Mouse (Mus musculus) spleen, postnatal 36 days (tissue): ENCODE measurements around the gene Bcl2l2.
A peak's percentile ranks its signal among the peaks of the same experiment; 100 is the strongest.

Experiments used
- DNase-seq, 2 experiments: peaks; one replicate each; pipeline ENCODE4 v3.0.0; 2022; ENCODE audit warnings: low spot score in 2 of 2, mixed read lengths in 1 of 2

Gene Bcl2l2

DNA sequence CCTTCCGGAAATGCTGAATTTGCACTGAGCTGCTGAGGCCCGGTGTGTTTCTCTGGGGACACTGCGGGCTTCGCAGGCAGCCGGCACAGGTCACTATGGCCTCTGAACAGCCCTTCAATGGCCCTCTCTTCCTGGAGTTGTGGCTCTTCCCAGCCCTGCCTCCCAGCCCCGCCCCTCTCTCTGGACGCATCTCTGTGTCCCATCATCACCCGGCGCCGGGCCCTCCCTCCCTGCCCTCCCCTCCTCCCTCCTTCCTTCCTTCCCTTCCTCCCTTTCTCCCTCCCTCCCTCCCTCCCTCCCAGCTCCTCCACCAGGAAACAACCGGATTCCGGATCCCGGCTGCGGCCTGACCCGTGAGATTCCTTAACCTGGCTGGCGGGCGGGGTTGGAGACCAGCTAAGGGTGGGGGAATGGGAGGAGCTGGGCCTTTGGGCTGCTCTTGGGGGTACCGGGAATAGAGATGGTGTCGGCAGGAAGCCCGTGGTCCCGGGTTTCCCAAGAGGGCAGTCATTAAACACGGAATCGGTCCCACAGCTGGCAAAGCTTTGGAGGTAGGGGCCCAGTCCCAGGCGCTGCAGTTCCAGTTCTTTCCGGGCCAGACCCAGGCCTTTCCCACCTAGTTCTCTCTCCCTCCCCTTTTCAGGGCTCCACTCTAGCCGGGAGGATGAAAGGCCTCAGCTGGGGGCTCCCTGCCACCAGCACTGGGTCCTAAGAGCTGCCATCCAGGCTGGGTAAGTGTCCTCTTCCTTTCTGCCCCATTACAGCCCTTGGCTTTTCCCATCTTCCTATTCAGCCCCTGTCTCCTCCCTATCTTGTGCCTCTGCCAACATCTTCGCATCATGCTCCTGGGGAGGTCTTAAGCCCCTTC is at the start of gene Bcl2l2, which contains the start of gene Gm20521:
Bcl2l2 (plus strand) TSS at position 224 of the 868 bp plus-strand sequence.
Gm20521 (plus strand) TSS at position 288 of the 868 bp plus-strand sequence.
- peak; percentile 31 to 46 for DNase-seq

- no peak for DNase-seq
Measured at GRCm38 (mm10) chr14:54843461-54843860, 39.7 kb upstream of the Bcl2l2 start.

DNA sequence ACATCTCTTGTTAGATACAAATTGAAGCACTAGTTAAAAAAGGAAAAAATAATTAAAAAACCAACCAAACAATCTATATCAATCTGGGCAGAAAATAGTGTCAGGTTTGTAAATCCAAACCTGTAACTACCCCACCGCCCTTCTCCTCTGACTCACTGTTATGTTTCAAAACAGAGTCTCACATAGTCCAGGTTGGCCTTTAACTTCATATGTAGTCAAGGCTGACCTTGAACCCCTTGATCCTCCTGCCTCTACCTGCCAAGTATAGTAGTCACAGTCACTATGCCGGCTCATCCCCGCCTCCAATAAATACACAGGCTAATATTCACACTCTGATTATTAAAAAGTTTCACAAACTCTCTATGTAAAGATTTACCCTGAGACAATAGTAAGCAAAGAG is 27.5 kb upstream of the Bcl2l2 start:
- DNase-seq: no peak

- no peak for DNase-seq
Measured at GRCm38 (mm10) chr14:54856703-54857102, 26.5 kb upstream of the Bcl2l2 start.

DNA sequence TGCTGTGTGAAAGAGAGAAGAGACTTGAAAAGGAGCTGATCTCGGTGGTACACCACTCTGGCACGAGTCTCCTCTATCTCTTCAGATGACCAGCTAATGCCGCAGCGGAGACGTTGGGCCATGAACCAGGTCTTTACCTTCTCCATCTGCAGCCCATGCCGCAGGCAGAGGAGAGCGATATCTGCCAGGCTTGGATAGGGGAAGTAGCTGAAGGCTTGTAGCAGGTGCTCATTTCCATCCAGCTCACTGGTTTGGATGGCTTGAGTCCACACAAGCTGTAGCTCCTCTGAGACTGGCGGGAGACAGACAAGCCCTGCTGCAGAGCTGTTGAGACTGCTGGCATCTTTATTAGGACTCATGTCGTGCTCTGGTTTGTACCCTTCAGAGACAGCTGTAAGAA is 25.3 kb upstream of the Bcl2l2 start:
- no peak for DNase-seq

GRCm38 (mm10) chr14:54860511-54860910 is 22.7 kb upstream of the Bcl2l2 start:
- DNase-seq: peak; percentile 26 to 33

GRCm38 (mm10) chr14:54863501-54864312 is 19.5 kb upstream of the Bcl2l2 start:
- peak; percentile 87 for DNase-seq

- DNase-seq: no peak
Measured at GRCm38 (mm10) chr14:54864313-54865036, 18.7 kb upstream of the Bcl2l2 start.

GRCm38 (mm10) chr14:54865626-54866025 is 17.6 kb upstream of the Bcl2l2 start:
- DNase-seq: no peak

- no peak for DNase-seq
Measured at GRCm38 (mm10) chr14:54866268-54866667, 16.9 kb upstream of the Bcl2l2 start.

- DNase-seq: no peak
Measured at GRCm38 (mm10) chr14:54866936-54867335, 16.2 kb upstream of the Bcl2l2 start.

DNA sequence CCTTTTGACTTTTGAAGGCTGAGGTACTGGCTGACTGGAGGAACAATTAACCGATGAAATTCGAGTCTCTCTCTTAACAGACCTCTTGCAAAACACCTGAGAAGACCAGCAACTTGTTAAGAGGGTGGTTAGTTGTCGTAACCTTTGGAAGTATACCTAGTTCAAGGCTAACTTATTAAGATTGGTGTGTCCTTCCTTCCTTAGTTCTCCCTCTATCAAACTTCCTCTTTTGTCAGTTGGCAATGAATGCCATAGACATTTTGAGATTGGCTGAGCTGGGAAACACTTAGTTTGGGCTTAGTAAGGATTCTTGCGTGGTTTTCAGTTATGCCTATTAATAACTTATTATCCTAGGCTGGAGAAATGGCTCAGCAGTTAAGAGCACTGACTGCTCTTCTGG is 15.2 kb upstream of the Bcl2l2 start:
- DNase-seq: no peak

DNA sequence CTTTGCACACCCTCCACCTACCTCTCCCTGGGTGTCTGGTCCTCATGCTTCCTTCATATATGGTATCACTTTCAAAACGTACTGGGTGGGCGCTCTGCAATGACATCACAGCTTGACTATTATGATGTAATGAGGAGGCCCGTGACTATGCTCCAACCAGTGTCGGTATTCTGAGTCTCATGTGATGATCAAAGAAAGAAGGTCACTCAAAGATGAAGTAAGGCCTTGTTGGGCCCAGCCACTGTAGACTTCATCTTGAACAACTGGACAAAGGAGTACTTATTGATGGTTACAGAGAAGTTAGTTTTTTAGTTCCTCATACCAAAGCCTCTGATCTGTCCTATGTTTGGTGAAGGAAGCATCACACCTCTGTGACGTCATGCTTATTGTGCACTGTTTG is 12.3 kb upstream of the Bcl2l2 start, which contains the start of gene Homez:
Homez (minus strand) TSS at position 101 of the 400 bp plus-strand sequence.
- DNase-seq: no peak

DNA sequence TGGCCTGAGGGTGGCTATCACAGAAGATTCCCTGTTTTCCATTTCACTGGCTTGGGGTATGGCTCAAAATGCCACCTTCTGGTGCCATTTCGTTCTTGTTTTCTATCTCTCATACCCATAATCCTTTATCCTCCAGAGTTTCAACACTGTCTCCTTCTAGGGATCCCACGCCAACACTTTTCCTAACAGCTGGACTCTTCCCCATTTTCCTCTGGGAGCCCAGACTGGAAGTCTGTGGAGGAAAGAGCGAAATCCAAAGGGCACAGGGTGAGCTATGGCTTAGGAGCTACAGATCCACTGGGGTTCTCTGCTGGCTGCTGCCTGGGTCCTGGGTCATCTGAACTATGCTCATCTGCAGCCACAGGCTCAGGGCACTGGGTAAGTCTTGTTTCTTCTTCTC is 9.0 kb upstream of the Bcl2l2 start:
- no peak for DNase-seq

DNA sequence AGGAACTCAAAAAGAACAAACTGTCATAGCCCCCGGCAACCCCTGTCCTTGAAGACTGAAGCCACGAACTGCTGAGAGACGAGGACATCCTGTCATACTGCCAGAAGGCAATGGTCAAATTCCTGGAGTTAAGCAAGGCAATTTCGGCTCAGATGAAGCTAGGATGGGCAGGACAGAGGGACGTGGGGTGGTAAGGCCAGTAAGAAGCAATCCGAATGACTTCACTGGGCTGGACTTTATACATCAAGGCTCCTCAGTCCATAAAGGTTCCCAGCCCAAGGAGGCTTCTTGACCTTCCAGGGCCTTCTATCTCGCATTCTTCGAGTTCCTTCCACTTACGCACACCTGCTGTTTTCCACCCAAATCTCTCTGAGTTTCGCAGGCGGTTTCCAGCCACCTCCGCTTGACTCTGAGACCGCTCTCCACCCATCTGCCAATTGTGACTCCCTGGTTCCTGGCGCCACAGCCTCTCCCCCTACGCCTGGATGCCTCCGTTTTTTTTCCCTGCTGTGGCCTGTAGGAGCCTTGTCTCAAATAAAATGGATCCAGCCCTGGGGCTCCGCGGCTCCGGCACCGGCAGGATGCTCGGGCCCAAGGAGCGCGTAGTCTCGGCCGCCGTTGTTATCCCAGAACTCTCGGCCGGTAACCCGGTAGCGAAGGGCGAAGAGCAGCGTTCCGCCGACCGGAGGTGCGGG is 7.2 kb upstream of the Bcl2l2 start:
- DNase-seq: no peak

GRCm38 (mm10) chr14:54876539-54877047 is 6.6 kb upstream of the Bcl2l2 start:
- peak; percentile 77 to 78 for DNase-seq

DNA sequence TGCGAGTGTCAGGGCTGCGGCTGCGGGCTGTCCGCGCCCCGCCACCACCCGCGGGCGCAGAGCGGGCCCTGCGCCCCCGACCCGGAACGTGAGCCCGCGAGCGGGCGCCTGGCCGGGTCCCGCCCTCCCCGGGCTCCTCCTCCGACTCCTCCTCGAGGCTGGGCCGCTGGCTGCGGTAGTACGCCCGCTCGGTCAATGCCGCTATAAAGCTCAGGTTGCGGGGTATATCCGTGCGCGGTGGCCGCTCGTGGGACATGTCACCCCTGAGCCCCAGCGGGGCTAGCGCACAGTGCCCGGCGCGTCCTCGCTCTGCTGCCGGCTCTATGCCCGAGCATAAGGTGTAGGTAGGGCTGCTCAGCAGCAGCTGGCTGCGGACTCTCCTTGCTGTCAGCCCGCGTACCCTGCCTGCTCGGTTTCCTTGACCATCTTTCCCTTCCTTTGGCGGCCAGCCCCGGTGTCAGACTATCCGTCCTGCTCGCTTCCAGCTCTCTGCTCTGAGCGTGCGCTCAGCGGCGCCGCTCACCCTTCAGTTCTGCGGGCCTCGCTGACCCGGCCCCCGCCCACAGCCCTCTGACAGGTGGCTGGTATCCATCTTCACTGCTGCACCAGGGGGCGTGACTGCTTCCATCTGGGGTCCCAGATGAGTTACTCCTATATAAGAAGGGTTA is 6.0 kb upstream of the Bcl2l2 start, which contains the start of gene Ppp1r3e:
Ppp1r3e (minus strand) TSS at position 503 of the 668 bp plus-strand sequence.
- DNase-seq: peak; percentile 37 to 60

DNA sequence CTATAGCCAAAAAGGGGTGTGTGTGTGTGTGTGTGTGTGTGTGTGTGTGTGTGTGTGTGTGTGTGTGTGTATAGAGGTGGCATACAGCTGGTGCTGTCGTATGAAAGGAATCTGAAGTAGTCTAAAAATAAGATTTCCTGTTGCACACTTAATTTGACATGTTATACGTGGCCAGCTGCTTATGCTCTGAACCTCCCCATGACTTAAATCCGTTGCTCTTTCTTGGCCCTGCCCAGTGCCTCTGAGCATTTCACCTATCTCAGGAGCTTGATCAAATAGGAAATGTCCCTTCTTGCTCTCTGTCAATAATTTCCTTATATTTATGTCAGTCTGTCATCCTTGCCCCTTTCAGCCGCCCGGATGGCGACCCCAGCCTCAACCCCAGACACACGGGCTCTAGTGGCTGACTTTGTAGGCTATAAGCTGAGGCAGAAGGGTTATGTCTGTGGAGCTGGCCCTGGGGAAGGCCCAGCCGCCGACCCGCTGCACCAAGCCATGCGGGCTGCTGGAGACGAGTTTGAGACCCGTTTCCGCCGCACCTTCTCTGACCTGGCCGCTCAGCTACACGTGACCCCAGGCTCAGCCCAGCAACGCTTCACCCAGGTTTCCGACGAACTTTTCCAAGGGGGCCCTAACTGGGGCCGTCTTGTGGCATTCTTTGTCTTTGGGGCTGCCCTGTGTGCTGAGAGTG is 990 bp downstream of the Bcl2l2 start:
- DNase-seq: no peak

- DNase-seq: no peak
Measured at GRCm38 (mm10) chr14:54885309-54885708, 2.1 kb downstream of the Bcl2l2 start.

DNA sequence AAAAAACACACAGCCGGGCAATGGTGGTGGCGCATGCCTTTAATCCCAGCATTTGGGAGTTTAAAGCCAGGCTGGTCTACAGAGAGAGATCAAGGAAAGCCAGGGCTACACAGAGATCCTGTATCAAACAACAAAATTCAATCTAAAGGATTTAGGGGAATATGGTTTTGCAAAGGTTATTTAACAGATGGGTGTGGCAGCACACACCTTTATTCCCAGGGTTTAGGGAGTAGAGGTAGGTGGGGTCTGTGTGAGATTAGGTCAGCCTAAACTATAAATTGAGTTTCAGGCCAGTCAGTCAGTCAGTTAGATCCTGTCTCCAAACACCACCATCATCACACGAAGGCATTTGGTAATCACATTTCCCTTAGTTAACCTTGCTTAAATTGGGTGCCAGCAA is 9.0 kb downstream of the Bcl2l2 start, which contains the start of gene Pabpn1:
Pabpn1 (plus strand) TSS at position 301 of the 400 bp plus-strand sequence.
- DNase-seq: no peak
